Mouse (Mus musculus) gastrocnemius, postnatal 14 days (tissue): Measurements from ENCODE around the gene Nr2e3. TPM values are rescaled to one million over a fixed set of nuclear protein-coding genes. Genes with fewer than 3 reads are reported as not detected.
"Not testable (repeated sequence)": the region's sequence is repeated elsewhere in the genome, so short reads cannot be mapped to it uniquely, and the experiment has no call there.

Experiments
- DNase-seq: peaks from one replicate; pipeline ENCODE4 v3.0.0; 2021; ENCODE audit warnings: mixed read lengths
- intact Hi-C: fragments of 180-260 bp; cut with DNase I; formaldehyde crosslinking; loops from one replicate; pipeline ENCODE4 v1.15.1; 2025; ENCODE audit warnings: low total_unique reads
- long read RNA-seq, 2 experiments: library from polyadenylated mRNA; stranded (forward); transcript quantifications; one replicate each; pipeline ENCODE4 v2.0.0; 2021
- total RNA-seq, 2 experiments: library from RNA; stranded (reverse); gene quantifications; 2 replicates each; pipeline ENCODE4 v1.2.3; 2021

Gene Nr2e3
- total RNA-seq = not detected
- long read RNA-seq, experiment 1 = 0 reads
- long read RNA-seq, experiment 2 = 0 reads

DNA sequence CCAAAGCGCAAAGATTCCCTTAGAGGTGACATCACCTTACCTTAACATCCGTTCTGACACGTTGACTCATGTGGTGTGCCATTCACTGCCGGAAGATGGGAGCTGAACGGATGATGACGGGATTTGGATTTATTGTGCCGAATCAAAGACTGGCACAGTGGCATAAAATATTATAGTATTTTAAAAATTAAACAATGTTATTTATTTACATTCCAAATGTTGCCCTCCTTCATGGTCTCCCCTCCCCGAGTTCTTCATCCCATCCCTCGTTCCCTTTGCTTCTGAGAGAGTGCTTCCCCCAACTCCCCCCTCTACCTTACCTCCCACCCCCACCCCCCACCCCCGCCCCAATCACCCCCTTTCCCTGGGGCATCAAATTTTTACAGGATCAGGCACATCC, at the start of gene Nr2e3:
Nr2e3 (minus strand) TSS at position 101 of the 400 bp plus-strand sequence.
- intact Hi-C loops = loop anchor here (10.0 kb wide), 2 partner anchors 236 to 274 kb away; no protein-coding TSS in a partner anchor
- DNase-seq = no peak

DNA sequence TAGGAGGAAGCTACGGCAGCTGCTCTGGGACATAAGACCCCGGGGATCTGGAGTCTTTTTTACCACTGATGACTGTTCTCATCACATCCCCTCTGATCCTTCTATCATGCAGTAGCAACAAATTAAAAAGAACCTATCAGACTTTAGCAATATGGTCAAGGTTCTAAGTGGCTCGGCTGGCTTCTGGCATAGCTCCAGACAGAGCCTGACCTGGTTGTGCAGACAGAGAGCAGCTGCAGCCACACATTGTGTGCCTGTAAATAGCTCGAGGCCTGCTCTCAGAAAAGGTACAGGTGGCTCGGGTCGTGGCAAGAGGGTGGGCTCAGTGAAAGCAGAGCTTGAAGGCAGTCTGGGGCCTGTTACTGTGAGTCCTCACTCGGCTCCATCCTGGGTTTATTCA, 48.5 kb upstream of the Nr2e3 start:
- no peak for DNase-seq
- intact Hi-C loops = no loop called here

DNA sequence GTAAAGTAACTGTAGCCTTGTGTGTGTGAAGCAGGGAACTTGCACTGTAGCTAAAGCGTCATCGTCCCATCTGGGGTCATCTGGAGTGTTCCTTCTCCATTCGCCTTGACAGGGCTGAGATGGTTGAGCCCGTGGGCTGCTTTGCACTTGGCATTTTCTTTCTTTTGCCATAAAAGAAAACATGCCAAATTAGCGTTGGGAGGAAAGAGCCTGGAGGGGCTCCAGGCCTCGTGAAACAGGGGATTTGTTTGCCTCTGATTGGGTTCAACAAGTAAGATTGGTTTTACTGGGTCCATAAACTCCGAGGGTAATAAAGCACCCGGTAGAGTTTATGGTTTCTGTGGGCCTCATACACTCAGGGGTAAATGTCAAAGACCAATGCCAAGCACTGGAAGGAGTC, 41.9 kb upstream of the Nr2e3 start:
- intact Hi-C loops = no loop called here
- no peak for DNase-seq

DNA sequence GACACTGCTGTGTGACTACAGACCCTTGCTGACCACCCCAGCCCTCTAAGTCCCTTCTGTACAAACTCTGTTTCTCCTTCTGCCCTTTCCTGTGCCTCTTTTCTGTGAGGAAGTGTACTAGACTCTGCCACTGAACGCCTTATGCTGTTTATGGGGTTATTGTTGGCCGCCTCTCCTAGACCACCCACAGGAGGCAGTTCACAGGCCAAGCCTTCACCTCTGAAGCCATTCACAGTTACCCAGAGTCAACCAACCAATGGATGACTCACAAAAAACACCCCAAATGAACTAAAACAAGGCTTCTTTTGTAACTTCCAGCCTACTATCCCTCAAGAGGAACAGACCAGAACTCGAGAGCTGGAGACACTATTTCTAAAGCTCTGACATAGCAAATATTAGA, 41.0 kb upstream of the Nr2e3 start:
- no peak for DNase-seq
- intact Hi-C loops = no loop called here

DNA sequence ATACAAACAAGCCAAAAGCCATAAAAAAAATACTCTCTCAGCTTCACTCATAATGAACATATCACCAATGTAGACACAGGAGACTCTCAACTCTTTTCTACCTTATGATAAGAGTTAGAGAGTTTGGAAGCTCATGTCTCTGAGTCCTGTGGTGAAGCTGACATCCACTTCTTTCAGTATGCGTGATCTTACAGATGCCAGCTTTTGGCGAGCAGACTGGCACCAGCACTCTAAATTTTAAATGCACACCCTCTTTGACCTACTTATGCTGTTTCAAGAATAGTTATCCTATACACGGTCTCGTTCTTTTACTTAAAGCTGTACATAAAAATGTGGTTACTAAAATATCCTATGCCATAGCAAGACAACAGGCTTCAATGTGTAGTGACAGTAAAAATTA, 37.3 kb upstream of the Nr2e3 start:
- no peak for DNase-seq
- intact Hi-C loops = no loop called here

DNA sequence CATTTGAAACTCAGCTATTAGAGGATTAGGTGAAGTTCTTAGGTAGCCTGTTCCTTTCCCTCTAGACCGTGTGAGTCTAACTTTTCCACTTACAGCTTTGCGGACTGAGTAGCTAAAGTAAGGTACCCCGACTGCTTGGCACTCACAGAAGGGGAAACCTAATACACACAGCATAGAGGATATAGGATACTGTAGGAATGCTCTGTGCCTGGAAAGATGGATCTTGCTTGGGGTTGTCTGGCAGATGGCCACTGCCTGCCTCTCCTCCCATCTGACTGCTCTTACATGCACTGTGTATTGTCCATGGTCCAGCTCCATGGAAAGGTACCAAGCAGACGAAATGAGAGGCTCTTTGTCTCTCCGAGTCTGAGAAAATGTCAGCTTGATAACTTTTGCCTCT, 30.9 kb upstream of the Nr2e3 start:
- intact Hi-C loops = no loop called here
- no peak for DNase-seq

DNA sequence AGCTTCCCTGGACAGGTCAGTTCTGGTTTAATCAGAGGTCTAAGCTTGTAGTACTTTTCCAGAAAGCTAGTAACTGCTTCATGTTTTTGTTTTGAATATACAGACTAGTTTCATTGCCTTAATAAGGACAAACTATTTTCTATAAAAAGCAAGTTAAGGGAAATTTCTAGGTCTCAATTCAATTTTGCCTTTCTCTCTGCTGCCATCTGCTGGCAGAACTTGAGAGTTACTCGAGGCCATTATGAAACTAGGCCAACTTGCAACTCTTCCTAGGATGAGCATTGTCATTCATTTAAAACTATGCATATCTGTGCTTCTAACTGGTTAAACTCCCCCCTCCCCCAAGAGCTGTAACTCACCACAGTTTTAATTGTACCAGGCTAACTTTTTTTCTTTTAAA, 29.4 kb upstream of the Nr2e3 start:
- intact Hi-C loops = no loop called here
- DNase-seq = peak; percentile 39

DNA sequence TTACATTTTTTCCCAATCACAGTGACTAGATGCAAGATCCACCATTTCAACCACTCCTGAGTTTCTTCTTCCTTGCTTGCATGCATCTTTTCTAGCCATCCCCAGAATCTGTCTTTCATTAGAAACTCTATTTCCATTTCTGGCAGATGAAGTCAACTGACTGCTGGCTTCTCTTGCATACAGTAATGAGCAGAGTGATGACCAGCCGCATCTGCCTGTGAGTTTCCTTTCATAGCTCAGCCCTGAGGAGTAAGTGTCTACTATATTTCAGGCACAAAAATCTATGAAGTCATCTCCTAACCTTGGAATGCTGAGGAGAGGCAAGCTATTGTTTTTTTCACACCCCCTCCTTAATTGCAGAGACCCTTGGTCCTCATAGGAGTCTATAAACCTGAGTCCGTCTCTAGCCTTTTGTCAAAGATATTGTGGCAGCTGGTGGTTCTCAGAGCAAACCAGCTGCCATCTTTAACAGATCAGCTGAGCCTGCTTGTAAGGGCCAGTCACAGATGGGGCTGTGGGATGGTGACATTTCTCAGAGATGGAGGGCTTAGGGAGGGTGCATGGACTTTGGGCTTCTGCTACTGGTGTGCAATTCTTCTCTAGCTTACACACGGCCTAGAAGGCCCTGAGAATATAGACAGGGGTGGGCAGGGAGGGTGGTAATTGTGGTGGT, 25.6 kb upstream of the Nr2e3 start:
- no peak for DNase-seq
- intact Hi-C loops = no loop called here

DNA sequence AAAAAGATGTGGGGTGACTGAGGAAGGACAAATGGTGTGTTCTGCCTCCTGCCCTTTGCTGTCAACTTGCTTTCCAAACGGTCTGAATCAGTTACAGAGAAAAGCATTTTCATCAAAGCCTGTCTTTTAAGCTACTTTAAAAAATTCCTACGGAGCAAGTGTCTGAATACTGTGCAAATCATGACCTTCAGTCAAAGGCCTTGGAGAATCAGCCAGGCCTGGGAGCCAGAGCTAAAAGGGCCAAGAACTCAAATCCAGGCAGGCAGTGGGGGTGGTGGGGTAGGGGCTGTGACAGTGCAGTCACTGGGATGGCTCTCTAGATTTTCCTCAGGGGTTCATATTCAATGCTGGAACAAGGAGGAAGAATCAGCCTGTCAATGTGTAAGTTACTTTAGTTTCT, 20.7 kb upstream of the Nr2e3 start:
- intact Hi-C loops = no loop called here
- DNase-seq = no peak

DNA sequence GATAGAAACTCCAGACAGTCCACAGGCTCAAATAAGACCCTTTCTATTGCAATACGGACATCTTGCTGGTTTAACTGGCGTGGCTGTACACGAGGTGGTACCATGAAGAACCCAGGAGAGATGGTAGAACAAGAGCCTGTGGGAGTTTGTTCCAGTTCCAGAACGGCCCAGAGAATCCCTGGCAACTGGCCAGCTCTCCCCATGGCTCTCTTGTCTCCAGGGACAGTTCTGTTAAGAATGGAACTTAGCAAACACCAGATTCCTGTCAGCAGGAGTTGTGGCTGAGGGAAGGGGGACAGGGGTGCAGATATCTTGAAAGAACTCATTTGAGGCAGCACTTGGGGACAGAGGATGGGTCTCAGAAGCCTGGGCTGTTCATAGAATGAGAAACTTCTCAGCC, 10.8 kb upstream of the Nr2e3 start:
- intact Hi-C loops = no loop called here

DNA sequence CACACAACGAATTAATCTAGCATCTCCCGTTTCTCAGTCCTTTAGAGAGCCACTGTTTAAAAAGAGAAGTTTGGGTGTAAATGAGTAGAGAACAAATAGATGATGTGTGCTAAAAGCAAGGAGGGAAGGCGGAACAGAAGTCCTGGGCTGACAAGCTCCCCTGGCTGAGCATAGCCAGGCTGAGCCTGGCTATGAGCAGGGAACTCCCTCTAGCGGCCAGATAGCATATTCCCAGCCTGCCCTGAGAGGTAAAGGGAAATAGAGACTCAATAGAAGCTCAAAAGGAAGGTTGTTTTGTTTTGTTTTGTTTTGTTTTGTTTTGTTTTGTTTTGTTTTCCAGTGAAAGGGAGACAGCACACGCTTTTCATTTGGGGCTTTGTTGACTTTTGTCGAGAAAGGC, 8.9 kb upstream of the Nr2e3 start:
- peak; percentile 50 for DNase-seq
- intact Hi-C loops = loop anchor here (10.0 kb wide), 2 partner anchors 245 to 265 kb away; no protein-coding TSS in a partner anchor

More for the DNA sequence above, 10.8 kb upstream of the Nr2e3 start:
- no peak for DNase-seq

DNA sequence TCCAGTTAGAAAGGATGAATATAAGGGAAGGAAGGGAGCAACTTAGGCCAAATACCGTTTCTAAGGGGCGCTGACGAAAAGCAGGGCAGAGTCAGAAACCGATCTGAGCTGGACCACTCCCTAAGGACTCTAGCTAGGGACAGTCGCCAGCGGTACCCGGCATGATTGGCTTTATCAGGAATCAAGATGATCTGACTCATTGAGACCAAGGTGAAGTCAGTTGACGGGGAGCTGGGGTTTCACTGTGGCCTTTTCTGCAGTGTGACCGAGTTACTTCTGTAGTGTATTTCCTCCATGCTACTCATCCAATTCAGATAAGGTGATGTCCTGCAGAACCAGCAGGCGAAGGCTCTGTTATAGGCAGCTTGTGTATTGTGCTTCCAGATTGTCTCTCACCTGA, 4.6 kb upstream of the Nr2e3 start:
- intact Hi-C loops = loop anchor here (10.0 kb wide), 2 partner anchors 240 to 270 kb away; no protein-coding TSS in a partner anchor
- DNase-seq = no peak

DNA sequence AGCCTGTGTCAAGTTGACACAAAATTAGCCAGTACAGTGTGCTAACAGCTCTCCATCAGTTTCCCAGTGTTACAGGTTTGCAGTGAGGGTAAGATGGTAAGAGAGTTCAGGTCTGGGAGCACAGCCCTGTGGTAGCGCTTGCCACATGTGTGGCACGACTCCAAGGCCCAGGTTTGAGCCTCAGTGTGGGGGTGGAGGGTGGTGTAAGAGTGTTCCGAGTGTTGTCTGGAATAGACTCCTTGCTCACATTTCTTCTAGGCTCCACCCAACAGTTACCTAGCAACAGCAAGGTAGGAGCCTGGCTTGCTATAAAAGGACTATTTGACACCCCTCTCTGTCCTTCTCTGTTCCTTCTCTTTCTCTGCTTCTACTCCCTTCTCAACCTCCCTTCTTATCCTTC, 3.9 kb upstream of the Nr2e3 start:
- intact Hi-C loops = loop anchor here (10.0 kb wide), 2 partner anchors 240 to 270 kb away; no protein-coding TSS in a partner anchor
- DNase-seq = no peak

DNA sequence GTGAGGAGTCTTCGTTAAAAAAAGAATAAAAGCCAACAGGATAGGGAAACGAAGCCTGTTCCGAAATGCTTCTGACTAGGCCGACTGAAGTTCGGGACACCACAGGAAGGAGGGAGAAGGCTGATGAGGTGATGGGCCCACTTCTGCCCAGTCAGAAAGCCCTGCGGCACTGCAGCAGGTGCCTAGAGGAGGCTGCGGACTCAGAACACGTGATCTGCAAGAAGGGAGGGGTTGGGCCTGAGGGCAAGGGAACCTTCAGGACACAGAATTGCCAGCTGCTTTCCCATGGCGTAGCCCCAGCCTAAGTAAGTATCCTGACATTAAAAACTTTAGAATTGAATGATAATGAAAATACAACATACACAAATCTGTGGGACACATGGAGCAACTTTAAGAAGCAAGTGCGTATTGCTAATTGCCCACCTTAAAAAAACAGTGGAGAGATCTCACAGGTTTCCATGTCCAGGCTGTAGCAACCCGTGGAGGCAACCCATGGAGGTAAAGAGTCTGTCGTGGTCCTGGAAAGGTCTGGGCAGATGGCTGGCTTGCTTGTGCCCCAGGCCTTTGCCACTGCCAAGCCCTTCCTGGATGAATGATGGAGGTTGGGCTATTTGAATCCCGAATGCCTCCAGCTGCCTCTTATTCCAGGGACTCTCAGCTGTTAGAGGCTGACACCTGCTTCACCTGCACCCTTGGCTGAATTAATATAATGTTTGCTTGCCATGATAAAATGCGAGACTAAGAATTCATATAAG, 919 bp upstream of the Nr2e3 start:
- DNase-seq = no peak
- intact Hi-C loops = loop anchor here (10.0 kb wide), 2 partner anchors 237 to 273 kb away; no protein-coding TSS in a partner anchor

DNA sequence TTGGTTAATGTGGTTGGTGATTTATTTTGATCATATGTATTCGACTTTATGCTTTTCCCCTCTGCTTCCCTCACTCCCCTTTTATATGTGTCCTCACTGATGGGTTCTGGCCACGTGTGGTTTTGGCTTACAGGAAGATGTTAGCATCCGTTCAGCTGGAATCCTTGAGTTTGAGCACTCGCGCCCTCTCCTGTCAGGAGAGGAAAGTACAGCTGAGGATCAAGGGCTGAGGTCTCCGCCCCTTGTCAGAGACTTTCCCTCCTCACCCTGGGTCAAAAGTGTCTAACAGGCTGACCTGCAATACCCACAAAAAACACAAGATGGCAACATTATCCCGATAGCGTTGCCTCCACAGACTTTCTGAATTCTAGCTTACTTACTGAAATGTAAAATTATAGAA, 1.2 kb downstream of the Nr2e3 start:
- DNase-seq = peak; percentile 82
- intact Hi-C loops = no loop called here

DNA sequence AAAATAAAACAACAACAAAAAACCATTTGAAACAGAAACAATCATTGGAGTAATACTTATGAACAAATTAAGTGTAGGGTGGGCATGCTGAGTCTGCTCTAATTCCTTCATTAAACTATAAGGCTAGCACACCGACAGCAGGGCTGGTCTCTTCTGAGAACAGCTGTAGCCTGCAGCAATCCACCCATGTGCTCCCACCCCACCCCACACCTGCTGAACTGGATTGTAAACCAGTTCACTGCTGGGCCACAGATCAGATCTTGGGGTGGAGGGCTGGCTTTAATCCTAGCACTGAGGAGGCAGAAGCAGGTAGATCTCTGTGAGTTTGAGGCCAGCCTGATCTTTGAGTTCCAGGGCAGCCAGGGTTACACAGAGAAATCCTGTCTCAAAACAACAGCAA, 2.3 kb downstream of the Nr2e3 start:
- DNase-seq, intact Hi-C loops: not testable (repeated sequence)

DNA sequence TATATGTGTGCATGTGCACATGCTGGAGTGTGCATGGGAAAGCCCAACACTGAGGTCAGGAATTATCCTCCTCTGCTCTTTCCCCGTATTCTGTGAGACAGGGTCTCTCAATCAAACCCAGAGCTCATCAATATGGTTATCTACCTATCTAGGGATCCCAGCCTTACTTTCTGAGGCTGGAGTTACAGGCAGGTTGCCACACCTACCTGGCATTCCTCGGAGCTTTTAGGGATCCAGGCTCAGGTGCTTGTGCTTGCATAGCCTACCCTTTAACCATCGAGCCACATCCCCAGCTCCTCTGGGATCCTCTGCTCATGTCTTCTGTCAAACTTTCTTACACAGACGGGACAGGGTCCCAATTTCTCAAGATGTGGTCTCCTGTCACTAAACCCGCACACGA, 4.0 kb downstream of the Nr2e3 start:
- intact Hi-C loops = no loop called here
- DNase-seq = no peak

DNA sequence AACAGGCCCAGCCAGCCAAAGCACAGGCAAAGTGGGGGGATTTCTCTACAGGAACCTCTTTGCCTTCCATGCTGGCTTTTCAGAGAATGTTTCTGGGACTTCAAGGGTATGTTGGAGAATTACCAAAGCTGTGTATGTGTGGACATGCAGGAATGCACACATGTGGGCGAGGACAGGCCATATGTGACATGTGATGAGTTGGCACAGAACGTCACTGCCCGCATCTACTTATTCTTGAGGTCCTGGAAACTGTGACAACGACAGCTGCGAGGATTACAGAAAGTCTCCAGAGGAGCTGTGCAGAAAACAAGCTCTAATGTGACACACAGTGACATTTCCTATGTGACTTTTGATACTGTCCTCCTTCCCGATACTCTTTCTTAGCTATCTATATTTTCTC, 4.8 kb downstream of the Nr2e3 start:
- DNase-seq = no peak
- intact Hi-C loops = no loop called here

DNA sequence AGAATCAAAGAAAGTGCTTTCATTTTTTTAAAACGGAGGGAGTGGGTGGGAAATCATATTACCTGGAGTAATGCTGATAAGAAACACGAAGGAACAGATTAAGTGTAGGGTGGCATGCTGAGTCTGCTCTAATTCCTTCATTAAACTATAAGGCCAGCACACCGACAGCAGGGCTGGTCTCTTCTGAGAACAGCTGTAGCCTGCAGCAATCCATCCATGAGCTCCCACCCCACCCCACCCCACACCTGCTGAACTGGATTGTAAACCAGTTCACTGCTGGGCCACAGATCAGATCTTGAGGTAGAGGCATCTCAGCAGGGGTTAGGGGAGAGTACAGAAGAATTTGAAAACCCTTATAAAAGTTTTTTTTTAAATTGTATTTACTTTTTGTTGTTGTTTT, 5.3 kb downstream of the Nr2e3 start:
- intact Hi-C loops = no loop called here
- DNase-seq = no peak

DNA sequence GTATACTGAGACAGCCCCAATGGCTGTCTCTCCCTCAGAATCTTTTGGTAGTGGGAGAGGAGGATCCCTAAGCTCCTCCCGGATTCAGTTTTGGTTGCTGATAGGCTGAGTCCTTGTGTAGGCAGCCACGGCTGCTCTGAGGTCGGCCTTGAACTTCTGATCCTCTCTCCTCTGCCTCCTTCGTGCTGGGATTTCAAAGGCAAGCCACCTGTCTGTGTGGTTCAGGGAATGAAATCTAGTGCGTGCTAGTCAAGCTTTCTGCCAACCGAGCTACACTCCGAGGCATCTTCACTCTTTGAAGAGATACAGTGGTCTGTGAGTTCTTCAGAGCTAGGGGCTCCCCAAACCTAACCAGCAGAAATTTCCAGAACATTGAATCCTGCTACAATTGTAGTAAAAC, 6.9 kb downstream of the Nr2e3 start:
- DNase-seq = no peak
- intact Hi-C loops = no loop called here

DNA sequence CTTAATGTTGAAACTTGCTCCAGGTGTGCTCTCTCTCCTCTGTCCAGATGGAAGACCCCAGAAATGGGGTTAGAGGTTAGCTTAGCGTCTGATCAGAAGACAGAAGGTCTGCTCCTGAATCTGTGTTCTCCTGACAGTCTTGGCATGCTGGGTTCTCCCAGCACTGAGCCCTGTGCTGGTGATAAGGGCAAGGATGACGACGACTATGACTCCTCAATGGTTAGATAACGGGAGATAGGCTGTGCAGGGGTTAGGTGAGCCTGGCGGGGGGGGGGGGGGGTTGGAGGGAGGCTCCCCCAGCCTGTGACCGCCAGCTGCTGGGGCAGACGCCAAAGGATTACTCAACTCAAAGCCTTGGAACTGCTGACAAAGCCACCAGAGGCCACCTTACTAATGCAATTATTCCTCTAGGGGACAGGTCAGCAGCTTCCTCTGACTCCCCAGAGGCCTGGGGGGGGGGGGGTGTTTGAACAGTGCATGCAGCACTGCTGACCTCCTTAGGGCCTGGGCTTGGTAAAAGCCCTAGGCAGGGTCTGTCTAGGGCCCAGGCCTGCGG, 7.9 kb downstream of the Nr2e3 start:
- intact Hi-C loops = no loop called here
- no peak for DNase-seq
